Mouse (Mus musculus): ENCODE measurements around the gene Gns. TPM values are rescaled to one million over a fixed set of nuclear protein-coding genes. Genes with fewer than 3 reads are reported as not detected.
"Not testable (repeated sequence)": the region's sequence is repeated elsewhere in the genome, so short reads cannot be mapped to it uniquely, and the experiment has no call there.

Gene Gns
- 17.2 and 19.8 TPM in 2 replicates for total RNA-seq (2015; ENCODE audit: low replicate concordance)
- 9.6 and 13.0 TPM in 2 replicates for total RNA-seq (2017; ENCODE audit: low replicate concordance)

DNA sequence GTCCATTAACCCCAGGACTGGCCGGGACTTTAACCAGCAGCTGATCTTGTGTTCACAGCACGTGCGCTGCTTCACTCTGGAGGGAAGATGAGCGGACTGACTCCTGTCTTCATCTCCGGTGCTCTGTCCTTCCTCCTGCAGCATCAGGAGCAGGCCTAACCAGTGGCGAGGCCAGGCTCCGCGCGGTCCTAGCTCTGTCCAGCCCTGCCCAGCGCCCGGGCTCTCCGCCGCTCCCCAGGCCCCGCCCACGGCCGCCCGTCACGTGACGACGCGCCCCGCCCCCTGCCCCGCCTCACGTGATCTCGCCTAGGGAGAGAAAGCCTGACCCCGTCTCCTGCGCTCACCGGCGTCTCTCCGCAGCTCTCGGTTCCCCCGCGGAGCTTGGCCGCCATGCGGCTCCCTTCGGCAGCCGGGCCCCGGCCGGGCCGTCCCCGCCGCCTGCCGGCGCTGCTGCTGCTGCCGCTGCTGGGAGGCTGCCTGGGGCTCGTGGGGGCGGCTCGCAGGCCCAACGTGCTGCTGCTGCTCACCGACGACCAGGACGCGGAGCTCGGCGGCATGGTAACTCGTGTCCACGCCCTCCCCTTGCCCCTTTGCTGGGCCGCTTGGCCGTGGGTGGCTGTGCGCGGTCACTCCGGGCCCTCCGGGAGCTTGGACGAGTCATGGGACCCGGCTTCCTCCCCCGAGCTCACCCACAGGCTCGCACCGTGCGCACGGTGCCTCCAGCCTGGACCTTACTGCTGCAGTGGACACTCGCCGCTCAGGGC, at the start of gene Gns:
Gns (plus strand) TSS at position 290 of the 764 bp plus-strand sequence.
- peak; percentile 85 for ATAC-seq (replicated peaks; ENCODE audit: low FRiP score, poor library complexity, severe bottlenecking)

DNA sequence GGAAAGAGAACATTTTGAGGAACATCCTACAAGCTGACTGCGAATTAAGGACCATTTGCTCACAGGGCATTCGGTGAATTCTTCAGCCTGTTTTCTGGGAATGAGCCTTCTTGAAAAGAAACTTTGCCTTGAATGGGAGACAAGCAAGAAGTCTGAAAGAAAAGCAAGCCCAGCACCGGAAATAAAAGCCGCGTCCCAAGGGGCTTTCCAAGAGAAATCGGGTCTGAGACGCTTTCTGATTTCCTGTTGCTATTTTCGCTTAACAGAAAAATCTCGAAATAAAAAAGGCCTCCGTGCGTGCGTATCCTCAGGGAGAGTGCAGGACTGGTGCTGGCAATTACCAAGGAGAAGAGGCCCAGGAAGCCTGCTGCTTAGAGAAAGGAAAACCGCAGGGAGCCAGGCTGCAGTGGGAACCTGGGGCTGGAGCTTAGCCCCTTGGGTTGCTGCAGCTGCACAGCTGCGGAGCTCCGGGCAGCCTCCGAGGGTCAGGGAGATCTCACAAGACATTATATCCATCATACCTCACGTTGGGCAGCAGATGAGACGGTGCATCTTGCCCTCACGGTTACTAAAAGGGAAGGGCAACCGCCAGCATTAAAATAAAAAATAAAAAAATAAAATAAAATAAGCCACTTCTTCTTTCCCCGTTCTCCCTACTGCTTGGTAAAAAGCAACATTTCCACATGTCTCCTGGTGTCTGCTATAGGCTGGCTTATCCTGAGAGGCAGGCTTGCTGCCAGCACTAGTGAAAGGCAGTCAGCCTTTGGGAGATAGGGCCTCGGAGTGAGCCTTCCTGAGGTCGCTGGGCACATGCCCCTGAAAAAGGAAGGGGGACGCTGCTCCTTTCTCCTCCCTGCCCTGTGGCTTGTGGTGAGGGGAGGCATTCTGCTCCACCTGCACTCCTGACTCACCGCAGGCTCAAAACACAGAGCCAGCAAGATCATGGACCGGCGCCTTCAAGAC, 49.3 kb upstream of the Gns start:
- ATAC-seq (replicated peaks; ENCODE audit: low FRiP score, poor library complexity, severe bottlenecking), result no peak

DNA sequence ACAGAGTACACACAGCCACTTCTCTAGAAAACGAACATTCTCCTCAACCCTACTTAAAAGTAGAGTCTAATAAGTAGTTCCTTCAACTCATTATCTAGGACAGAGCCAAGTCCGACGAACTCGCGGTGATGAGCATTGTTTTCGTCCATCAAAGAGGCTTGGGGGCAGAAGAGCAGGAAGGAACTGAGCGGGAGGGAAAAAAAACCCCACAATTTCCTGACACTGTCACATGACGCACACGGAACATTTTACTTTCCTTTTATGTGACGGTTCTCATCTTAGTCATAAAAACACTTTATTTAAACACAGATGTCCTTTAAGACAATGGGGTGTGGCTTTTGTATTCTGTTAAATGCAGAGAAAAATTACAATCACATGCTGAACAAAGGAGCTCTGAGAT, 48.5 kb upstream of the Gns start:
- ATAC-seq (replicated peaks; ENCODE audit: low FRiP score, poor library complexity, severe bottlenecking), result no peak

DNA sequence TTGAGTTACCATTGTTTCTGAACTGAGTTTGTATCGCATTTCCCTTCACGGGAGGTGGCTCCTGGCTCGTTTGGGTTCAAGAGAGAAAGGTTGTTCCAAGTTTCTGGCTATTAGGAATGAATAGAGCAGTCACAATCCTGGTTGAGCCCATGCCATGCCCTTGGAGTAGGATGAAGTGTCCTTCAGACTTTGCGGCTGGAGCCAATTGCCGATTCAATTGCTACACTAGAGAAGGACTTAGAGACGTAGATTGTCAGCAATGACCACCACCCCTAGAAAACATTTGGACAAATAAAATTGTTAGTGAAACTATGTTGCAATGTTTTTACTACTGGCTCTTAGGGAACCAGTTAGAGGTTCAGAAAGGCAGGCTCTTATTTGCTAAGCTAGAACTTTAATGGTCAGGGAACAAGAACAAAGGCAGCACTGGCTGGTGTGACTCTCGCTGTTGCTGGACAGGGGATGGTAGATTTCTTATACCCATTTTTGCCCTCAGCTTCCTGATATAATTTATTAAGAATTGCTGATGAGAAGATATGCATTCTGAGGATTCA, 46.4 kb upstream of the Gns start:
- ATAC-seq (replicated peaks; ENCODE audit: low FRiP score, poor library complexity, severe bottlenecking), result no peak

DNA sequence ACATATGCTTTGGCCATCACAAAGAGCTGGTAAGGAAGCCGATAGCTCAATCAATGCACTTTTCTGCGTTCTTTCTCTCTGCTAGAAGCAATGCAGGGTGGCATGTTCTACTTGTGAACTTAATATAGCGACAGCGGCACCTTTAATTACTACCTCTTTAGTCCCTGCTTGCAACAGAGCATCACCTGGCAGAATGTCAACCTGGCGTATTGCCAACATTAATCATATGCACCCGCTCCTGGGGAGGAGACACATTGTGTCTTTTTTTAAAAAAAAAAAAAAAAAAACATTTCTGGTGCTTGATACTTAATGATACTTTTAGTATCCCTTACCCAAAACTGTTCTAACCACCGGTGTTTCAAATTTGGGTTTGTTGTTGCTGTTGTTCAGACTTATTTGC, 41.4 kb upstream of the Gns start:
- no peak for ATAC-seq (replicated peaks; ENCODE audit: low FRiP score, poor library complexity, severe bottlenecking)

DNA sequence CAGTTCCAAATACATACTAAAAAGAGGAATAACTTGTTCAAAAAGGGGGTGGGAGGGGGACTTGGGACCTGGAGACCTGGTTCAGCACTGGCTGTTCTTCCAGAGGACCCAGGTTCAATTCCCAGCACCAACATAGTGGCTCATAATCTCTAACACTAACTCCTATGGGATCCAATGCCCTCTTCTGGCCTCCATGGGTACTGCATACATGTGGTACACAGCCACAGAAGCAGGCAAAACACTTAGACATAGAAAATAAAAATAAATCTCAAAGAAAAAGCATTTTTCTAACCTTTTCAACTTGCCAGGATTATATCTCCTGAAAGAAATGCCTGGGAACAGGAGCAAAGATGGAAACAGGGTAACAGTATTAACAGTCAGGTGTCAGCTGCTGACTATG, 38.7 kb upstream of the Gns start:
- ATAC-seq (replicated peaks; ENCODE audit: low FRiP score, poor library complexity, severe bottlenecking), result no peak

DNA sequence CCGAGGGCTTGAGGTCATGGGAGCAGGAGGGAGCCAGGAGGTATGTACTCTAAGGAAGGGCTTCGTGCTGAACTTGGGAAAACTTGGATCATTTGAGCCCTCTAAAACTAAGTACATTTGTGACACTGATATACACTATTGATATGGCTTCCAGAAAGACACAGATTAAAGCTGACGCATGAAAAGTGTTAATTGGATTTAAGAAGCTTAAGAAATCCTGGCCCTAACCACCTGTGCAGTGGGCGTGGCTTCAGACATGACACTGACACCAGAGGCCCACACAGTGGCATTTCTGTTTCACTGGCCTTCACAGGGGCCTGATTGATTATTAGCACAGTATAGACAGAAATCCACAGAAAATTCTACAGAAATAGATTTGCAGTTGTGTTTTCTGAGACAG, 35.3 kb upstream of the Gns start:
- no peak for ATAC-seq (replicated peaks; ENCODE audit: low FRiP score, poor library complexity, severe bottlenecking)

DNA sequence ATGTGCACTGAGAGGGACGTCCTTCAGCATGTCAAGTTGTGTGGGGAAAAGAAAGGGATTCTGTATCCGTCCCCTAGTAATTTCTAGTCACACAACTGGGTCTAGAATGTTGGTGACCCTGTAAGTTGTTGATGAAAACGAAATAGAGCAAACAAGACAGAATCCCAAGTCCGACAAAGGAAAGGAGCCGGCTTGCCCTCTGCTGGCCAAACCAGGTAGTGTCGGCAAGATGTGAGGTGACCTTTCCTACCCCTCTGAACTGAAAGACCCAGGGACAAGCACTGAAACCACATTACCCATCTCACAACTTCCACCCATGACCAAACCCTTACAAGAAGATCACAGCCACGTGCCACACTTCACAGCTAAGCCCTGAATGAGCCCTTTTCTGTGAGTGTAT, 34.0 kb upstream of the Gns start:
- ATAC-seq (replicated peaks; ENCODE audit: low FRiP score, poor library complexity, severe bottlenecking), result 0 out of 2 replicates have a peak, but pooled peaks have one; percentile 30

DNA sequence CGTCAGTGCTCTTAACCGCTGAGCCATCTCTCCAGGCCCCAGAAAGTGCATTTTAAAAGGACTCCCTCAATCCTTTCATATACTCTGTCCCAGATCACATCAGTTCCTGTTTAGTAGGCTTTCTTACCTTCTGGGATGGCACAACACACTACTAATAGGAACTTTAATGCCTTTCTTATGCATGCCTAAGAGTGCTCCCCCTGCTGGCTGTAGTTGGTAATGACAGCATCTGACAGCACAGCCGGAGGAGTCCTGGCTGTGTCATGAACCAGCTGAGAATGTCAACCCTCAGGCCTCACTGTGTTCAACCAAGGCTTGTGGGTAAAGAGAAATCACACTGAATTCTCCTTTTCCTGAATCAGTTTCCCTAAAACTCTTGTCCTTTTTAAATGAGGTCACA, 30.3 kb upstream of the Gns start:
- no peak; the same call in 1 of the 2 replicates for ATAC-seq (replicated peaks; ENCODE audit: low FRiP score, poor library complexity, severe bottlenecking)

DNA sequence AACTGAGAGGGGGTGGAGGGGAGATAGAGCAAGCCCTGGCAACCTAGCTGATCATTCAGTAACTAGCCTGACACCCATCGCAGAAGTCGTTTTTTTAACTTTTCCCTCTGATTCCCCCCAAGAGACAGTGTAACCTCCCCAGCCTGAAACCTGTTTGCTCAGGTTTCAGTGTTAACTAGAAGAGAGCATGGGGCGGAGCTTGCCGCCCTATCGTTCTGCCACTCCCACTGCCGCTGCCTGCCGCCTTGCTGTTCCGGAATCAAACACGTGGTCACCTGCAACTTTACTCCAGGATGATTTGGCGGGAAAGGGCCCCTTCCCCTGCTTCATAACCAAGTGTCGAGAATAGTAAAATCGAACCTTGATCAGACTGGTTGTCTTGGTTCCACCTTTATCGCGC, 28.4 kb upstream of the Gns start:
- ATAC-seq (replicated peaks; ENCODE audit: low FRiP score, poor library complexity, severe bottlenecking), result not testable (repeated sequence)

DNA sequence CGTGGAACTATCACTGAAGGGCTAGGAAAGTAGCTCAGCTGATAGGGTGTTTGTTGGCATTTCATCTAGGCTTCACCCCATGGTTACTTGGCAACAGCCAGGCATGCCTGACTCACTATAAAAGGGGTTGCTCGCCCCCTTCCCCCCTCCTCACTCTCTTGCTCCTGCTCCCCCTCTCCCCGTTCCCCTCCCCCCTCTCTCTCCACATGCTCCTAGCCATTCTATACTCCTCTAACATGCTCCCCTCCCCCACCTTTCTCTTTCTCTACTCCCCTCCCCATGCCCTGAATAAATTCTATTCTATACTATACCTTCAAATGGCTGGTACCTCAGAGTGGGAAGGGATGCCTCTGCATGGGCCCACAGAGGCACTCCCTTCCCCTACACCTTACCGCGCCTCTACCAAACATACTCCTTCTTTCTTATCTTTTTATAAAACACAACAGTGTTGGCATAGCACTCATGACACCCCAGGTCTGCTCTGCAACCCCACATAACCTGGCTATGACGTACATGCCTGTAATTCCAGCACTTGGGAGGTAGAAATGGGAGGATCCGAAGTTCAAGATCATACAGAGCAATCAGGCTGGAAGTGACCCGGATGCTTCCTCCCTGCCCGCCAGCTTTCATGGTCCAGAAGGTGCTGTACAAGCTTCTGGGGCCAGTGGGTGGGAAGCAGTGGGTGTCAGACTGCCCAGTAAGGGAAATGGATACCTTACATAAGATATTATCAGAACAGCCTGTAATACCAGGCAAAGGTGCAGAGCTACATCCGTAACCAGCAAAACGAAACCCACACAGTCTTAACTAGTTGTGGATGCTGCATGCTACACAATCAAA, 23.9 kb upstream of the Gns start:
- ATAC-seq (replicated peaks; ENCODE audit: low FRiP score, poor library complexity, severe bottlenecking), result no peak

DNA sequence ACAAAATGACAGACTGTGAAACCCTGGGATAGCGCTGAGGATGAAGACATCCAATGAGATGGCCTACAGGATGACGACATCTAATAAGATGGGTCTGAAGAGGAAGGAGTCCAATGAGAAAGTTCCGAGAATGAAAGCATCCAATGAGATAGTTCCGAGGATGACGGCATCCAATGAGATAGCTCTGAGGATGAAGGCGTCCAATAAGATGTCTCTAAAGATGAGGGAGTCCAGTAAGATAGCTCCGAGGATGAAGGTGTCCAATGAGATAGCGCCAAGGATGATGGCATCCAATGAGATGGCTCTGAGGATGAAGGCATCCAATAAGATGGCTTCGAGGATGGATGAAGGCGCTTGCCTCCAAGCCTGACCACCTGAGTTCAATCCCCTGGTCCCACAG, 22.6 kb upstream of the Gns start:
- no peak for ATAC-seq (replicated peaks; ENCODE audit: low FRiP score, poor library complexity, severe bottlenecking)

DNA sequence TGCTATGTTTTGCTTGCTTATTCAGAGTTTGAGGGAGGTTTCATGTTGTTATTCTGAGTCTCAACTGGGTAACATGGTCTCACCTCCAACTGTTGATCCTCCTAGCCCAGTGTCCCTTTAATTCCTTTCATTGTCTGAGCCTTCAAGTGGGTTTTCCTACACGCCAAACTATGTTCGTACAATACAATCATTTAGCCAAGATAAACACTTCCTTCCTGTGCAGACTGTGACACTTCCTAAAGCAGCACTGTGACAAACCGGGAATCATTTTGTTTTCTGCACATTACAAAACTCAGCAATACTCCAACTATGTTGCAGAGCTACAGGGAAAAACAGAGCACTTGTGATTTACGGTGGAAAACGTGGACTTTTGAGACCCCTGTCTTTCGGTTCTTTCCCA, 21.0 kb upstream of the Gns start:
- ATAC-seq (replicated peaks; ENCODE audit: low FRiP score, poor library complexity, severe bottlenecking), result no peak

DNA sequence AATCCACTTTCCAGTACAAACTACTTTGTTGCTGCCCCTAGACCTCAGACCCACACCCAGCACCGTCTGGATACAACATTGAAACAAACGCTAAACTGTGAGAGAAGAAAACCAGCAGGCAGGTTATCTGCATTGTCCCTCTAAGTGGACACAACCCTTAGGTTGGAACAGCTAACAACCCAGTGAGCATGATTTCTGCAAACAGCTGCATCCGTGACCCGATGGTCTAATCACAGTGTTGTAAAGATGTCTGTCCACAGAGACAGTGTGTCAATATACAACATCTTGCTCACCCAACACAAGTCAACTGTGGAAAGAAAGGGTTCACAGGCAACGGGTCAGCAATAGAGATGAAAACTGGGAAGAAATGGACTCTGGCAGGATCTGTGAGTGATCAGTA, 15.6 kb upstream of the Gns start:
- ATAC-seq (replicated peaks; ENCODE audit: low FRiP score, poor library complexity, severe bottlenecking), result no peak

DNA sequence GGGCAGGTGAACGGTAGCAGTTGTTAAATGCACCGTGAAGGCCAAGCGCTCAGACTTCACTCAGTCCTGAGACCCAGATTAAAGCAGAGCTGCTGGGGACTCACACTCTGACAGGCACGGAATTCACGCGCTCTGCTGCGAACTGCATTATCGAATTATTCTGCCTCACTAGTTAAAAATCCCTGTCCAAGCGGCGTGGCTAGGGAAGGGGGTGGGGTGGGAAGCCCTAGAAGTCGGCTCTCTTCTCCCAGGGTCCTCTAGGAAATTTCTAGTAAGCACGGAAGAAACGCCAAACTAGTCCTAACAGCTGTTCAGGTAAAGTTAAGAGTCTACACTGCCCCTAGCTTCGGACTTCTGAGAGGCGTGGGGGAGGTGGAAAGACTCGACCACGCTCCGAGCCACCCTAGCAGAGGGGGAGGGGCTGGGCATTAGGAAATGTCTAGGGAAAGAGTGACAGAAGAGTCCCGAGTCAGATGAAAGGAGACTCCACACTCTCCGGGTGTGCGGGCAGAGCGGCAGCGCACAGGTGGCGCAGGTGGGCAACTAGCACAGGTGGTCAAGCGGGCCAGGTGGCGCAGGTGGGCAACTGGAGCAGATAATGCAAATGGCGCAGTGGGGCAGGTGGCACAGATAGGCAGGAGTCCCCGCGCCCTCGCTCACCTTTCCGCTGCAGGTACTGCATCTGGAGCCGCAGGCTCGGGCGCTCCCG, 14.4 kb upstream of the Gns start:
- no peak for ATAC-seq (replicated peaks; ENCODE audit: low FRiP score, poor library complexity, severe bottlenecking)

DNA sequence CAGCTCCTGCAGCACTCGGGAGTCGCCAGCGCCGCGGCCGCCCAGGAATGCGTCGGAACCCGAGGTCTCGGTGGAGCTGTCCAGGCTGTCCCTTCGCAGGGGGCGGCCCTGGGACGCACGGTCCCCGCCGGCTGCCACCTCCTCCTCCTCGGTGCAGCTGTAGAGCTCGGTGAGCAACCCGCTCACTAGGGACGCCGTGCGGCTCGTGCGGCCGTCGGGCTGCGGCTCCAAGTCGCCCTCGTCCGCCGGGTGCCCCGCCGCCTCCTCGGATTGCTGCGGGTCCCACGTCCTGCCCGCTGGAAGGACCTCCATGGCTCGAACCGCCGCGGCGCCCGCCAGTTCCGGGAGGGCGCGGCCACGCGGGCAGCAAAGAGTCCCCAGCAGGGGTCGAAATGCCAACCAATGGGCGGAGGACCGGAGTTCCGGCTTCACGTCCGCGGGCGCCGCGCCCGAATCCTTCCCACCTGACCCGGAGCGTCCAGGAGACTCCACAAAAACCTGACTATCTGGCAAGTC, 13.8 kb upstream of the Gns start, which contains the start of gene Tbc1d30:
Tbc1d30 (minus strand) TSS at position 213 of the 516 bp plus-strand sequence.
- ATAC-seq (replicated peaks; ENCODE audit: low FRiP score, poor library complexity, severe bottlenecking), result no peak

DNA sequence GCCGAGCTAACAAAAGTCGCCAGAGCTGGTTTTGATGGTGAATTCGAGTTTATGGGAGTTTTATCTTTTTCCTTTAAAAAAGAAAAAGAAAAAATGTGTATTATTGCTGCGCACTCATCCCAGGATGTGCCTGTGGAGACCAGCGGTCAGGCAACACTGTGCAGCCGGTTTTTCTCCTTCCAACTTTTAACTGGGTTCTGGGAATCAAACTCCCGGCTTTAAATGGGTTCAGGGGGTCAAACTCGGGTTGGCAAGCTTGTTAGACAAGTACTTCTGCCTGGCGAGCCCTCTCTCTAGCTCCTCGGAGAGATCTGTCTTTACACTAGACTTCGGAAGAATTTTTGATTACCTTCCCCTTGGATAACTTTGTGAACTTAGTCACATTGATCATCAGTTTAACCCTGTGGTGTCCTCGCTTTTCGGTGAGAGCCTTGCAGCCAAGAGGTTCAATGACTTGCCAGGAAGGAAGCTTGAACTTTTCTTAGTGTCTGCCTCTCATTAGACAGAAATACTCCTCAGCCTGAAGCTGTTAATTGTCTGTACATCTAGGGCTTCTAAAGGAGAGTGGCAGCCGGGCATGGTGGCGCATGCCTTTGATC, 13.1 kb upstream of the Gns start:
- no peak for ATAC-seq (replicated peaks; ENCODE audit: low FRiP score, poor library complexity, severe bottlenecking)

DNA sequence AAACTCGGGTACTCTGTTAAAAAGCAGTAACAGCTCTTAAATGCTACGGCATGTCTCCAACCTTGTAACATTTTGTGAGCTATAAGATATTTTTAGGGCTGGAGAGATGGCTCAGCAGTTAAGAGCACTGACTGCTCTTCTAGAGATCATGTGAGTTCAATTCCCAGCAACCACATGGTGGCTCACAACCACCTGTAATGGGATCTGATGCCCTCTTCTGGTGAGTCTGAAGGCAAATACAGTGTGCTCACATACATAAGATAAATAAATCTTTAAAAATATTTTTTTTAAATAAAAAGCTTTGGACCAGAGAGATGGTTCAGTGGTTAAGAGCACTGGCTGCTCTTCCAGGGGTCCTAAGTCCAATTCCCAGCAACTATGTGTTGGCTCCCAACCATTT, 4.5 kb upstream of the Gns start:
- no peak for ATAC-seq (replicated peaks; ENCODE audit: low FRiP score, poor library complexity, severe bottlenecking)
